Mouse (Mus musculus): ENCODE measurements around the gene Mob1a. TPM values are rescaled to one million over a fixed set of nuclear protein-coding genes. Genes with fewer than 3 reads are reported as not detected.

Mob1a gene
- 10 to 100 TPM; 20.4 to 21.9 TPM for total RNA-seq (2021)

- intact Hi-C loops (cut with DNase I), result loop anchor here (10.0 kb wide), 1 partner anchor 101 kb away; no protein-coding TSS in a partner anchor
- peak; percentile 94 for DNase-seq
These were observed at the start of gene Mob1a, which contains the start of gene Mthfd2 for GRCm38 (mm10) chr6:83325525-83326393. TSS of gene Mob1a (plus strand) at chr6:83326016. TSS of gene Mthfd2 (minus strand) at chr6:83325908.

DNA sequence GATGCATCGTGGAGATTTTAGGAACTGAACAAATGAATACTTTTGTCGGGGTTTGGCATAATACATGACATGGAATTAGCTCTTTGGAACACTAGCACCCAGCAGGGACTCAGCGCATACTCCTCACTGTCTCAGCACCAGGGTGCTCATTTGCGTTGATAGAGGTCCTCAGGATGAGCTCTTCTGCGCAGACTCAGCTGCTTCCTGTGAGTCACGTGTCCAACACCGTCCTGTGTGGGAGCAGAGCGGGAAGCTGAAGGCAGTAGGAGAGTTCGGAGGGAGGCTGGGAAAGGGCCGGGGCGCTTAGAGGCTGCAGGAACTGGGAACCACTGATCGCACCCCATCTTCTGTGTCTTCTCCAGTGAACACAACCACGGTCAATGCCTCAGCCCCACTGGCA is 48.7 kb upstream of the Mob1a start:
- DNase-seq, result no peak
- intact Hi-C loops (cut with DNase I), result no loop called here

DNA sequence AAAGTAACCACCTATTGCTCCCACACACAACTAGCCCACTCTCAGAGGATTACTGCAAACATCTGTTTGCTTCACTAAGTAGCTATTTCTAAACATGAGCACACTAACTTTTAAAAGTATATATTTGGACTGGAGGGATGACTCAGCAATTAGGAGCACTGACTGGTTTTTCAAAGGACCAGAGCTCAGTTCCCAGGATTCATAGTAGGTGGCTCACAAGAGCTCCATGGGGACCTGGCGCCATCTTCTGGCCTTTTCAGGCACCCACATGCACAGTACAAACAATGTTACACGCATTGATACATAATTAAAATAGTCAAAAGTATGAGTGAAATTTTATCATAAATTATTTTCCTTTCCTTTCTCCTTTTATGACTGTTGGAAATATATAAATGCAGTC is 46.9 kb upstream of the Mob1a start:
- intact Hi-C loops (cut with DNase I), result no loop called here
- peak; percentile 25 for DNase-seq

DNA sequence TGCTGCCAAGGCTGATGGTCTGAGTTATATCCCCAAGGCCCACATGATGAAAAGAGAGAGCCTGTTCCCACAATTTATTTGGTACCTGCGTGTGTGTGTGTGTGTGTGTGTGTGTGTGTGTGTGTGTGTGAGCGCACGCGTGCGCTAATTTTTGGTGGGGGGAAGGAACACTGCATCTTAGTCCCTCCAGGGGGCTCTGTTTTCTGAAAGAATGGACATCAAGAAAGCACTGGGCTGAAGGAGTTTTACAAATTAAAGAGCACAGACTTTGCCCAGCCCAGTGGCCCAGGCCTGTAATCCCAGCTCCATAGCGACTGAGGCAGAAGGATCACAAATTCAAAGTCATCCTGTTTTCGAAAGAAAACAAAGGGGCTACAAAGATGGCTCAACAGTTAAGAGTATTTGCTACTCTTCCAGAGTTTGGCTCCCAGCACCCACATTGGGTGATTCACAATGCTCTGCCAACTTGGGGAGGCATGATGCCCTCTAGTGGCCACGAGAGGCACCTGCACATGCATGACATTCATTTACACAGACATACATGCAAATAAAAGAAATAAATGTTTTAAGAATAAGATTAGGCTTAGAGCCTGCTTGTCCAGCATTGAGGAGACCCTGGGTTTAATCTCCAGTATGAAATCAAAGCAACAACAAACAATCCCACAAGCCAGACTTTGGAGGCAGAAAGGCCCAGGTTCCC is 45.4 kb upstream of the Mob1a start:
- no peak for DNase-seq
- intact Hi-C loops (cut with DNase I), result no loop called here

DNA sequence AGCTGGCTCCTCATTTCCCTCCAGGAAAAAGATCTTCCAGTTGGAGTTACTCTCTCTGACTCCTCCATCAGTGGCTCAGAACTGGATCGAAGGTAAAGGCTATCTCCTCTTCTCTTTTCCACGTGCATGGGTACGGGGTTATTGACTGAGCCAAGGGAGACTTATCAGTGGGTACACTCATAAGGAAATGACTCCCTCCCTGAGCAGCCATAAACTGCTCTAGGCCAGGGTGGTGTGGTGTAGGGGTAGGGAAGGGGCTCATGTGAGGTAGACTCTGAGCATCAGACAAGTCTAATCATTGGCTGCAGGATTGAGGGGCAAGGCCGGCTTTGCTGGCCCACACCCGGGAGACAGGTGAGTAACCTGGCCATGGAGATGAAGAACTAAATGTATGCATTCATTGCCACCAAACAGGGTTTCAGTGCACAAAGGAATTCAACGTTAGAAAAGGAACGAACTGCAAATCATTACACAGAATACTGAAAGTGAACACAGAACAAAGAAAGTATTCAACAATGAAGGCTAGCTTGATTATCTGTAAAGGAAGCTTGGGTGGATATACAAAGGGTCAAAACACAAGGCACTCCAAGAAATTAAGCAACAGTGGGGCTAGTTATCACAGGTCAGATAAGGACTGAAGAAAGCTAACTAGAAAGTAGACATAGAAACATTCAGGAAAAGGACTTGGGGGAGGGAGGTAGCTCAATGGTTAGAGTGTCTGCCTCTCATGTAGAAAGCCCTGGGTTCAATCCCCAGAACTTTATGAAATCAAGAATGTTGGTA is 25.2 kb upstream of the Mob1a start:
- DNase-seq, result no peak
- intact Hi-C loops (cut with DNase I), result no loop called here

DNA sequence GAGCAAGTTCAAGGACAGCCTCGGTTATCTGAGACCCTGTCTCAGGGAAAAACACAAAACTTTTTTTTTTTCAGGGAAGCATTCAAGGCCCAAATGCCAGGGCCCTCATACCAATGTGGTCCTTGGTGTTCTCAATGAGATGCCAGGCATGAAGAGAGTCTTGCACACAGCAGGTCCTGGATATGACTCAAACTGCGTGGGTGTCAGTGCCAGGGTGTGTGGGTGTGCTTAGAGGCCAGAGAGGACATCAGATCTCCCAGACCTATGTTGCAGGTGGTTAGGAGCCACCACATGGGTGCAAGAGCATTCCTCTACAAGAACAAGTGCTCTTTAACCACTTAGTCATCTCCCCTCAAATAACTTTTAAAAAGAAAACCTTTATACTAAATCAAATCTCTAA is 24.5 kb upstream of the Mob1a start:
- DNase-seq, result no peak
- intact Hi-C loops (cut with DNase I), result no loop called here

GRCm38 (mm10) chr6:83302264-83302663 is 23.6 kb upstream of the Mob1a start:
- intact Hi-C loops (cut with DNase I), result no loop called here
- no peak for DNase-seq

DNA sequence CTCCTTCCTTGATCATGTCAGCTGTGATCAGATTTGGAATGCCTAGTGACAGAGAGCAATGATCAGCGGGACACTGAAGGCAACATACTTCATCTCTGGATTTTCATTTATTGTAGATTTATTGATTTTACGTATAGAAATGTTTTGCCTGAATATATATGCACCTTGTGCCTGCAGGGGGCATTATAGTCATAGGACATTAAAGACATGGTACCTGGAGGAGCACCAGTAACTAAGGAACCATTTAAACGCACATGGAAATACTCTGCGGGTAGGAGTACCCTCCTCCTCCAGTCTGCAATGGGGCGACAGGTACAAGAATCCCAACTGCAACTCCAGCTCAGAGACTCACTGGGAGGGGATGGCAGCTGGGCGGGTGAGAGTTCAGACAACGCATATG is 16.8 kb upstream of the Mob1a start:
- intact Hi-C loops (cut with DNase I), result no loop called here
- no peak for DNase-seq

DNA sequence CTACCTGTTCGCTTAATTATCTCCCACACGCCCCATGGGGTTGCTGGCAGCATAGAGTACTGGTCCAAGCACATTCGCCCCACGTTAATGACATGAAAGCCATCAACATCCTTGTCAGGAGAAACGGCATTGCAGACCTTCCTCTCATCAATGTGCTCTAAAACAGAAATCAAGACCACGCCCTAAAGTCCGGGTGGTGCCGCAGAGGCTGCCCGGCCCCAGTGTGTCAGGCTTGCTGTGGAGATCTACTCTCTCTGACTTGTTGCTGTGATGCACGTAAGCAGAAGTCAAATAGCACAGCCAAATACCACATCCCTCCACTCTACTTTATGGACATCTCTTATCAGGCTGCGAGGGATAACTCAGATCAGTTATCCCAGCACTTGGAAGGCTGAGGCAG is 14.6 kb upstream of the Mob1a start:
- no peak for DNase-seq
- intact Hi-C loops (cut with DNase I), result no loop called here

DNA sequence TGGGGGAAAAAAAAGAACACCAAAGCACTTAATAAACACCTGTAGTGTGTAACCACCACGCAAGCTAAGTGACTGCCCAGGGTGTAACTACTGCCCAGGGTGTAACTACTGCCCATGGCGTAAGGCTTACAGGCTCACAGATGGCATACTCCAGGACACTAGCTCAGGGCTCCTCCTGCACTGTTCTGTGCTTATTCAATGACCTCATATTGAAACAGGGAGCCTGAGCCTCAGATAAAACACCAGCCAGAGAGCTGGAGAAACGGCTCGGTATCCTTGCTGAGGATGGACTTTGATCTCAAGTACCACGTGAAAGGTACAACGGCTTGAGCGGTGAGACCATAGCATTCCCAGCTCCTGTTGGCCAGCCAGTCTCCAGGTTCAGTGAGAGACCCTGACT is 13.8 kb upstream of the Mob1a start:
- no peak for DNase-seq
- intact Hi-C loops (cut with DNase I), result no loop called here

- no peak for DNase-seq
- intact Hi-C loops (cut with DNase I), result no loop called here
These were observed 13.3 kb upstream of the Mob1a start for GRCm38 (mm10) chr6:83312514-83312913.

- intact Hi-C loops (cut with DNase I), result no loop called here
- no peak for DNase-seq
These were observed 10.5 kb upstream of the Mob1a start for GRCm38 (mm10) chr6:83315293-83315692.

DNA sequence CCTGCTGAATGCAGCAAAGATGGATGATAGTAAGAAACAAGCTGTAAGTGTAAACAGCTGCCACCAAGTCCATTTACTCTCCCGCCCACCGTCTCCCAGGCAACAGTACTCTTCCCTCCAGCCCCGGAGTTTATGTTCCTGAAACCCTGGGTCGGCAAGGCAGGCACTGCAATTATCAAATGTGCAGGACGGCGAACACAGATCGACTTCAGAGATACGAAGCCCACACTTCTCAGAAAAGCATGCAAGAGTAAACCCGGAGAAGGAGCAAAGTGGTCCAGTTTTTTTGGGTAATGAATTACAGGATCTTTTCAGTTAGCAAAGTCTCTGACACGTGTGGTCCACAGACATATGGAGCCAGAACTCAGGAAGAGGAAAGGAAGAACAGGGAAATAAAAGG is 9.8 kb upstream of the Mob1a start:
- DNase-seq, result peak; percentile 15
- intact Hi-C loops (cut with DNase I), result no loop called here

GRCm38 (mm10) chr6:83317108-83317741 is 8.6 kb upstream of the Mob1a start:
- intact Hi-C loops (cut with DNase I), result no loop called here

DNA sequence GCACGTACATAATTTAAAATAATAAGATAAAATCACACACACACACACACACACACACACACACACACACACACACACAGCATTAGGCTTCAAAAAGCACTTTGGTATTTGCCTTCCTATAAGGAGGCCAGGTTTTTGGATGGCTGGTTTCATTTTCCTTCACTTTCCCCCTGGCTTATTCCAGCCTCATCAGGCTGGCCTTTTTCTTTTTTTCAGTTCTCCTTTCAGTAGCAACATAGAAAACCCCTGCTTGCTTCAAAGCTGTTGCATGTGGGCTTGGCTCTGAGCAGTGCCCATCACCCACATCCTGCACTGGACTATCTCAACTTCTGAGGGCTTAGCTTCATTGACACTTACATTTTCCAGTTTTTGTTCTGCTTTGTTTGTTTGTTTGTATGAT is 3.9 kb upstream of the Mob1a start:
- DNase-seq, result no peak
- intact Hi-C loops (cut with DNase I), result loop anchor here (10.0 kb wide), 1 partner anchor 97 kb away; no protein-coding TSS in a partner anchor

More at GRCm38 (mm10) chr6:83317108-83317741, 8.6 kb upstream of the Mob1a start:
- peak; percentile 95 for DNase-seq

GRCm38 (mm10) chr6:83322794-83323193 is 3.0 kb upstream of the Mob1a start:
- no peak for DNase-seq
- intact Hi-C loops (cut with DNase I), result loop anchor here (10.0 kb wide), 1 partner anchor 98 kb away; no protein-coding TSS in a partner anchor

DNA sequence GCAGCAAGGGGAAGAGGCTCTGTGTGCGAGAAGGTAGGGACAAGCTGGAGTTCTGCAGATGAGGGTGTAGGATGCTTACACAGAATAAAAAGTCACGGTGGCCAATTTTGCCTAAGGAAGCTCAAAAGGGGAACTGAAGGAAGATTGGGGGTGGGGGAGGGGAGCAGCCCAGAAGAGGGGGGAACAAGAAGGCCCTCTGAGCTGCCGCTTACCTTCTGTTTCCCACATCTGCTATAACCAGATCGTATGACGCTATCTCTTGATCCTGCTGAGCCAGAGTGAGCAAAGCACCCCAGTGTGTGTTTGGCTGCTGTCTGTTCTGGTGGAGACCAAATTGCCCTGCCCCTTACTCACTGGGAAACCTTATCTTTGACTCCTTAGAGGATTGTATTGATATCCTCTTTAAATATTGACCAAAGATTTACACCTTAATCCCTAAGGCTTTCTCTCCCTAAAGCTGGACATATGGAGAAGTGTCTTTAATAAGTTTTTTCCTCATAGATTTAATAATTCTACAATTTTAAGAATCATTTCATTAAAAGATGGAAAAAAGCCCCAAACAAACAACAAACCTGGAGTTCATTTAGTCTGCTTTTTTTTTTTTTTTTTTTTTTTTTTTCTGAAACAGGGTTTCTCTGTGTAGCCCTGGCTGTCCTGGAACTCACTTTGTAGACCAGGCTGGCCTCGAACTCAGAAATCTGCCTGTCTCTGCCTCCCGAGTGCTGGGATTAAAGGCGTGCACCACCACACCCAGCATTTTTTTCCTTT is 2.0 kb upstream of the Mob1a start:
- intact Hi-C loops (cut with DNase I), result loop anchor here (10.0 kb wide), 1 partner anchor 99 kb away; no protein-coding TSS in a partner anchor

GRCm38 (mm10) chr6:83326394-83326736 is 549 bp downstream of the Mob1a start:
- intact Hi-C loops (cut with DNase I), result loop anchor here (10.0 kb wide), 1 partner anchor 102 kb away; no protein-coding TSS in a partner anchor
- DNase-seq, result no peak

More for the DNA sequence above, 2.0 kb upstream of the Mob1a start:
- DNase-seq, result no peak

DNA sequence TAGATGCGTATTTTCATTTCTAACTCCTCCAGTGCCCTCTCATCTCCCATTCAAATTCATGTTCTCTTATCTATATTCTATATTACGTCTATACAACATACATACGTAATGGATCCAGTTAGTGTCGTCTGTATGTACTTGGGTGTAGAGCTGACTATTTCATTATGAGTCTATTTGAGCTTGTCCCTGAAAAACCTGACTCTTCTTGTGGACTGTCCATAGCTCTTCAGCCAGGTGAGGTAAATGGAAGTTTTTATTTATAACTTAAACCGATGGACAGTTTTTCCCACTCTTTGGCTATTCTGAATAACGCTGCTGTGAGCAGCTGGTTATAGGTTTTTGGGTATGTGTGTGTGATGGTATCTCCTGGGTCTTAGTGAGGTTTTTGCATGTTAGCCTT is 945 bp downstream of the Mob1a start:
- intact Hi-C loops (cut with DNase I), result loop anchor here (10.0 kb wide), 1 partner anchor 102 kb away; no protein-coding TSS in a partner anchor
- no peak for DNase-seq

Data from left cerebral cortex, postnatal 4 days (tissue).